Mouse (Mus musculus) lung, embryonic 14.5 days (tissue): Measurements from ENCODE around the gene Plcb4. TPM values are rescaled to one million over a fixed set of nuclear protein-coding genes. Genes with fewer than 3 reads are reported as not detected.
A peak's percentile ranks its signal among the peaks of the same experiment; 100 is the strongest.

Experiments
- ATAC-seq: fragments of 200-750 bp; cut with Nextera tagmentation; 2 replicates; pipeline ENCODE4 v1.8.0; 2017; ENCODE audit warnings: mild to moderate bottlenecking, moderate TSS enrichment, moderate library complexity; ENCODE audit not compliant: insufficient read depth
- DNase-seq: peaks from one replicate; pipeline ENCODE4 v3.0.0-alpha.2; 2015
- H3K27ac ChIP-seq: fragments of 300-500 bp; sonication (generic); 2 replicates; pipeline ENCODE4 v1.5.1; 2014; ENCODE audit warnings: low read depth, mild to moderate bottlenecking, moderate library complexity
- H3K27me3 ChIP-seq: fragments of 300-500 bp; sonication (generic); 2 replicates; pipeline ENCODE4 v1.6.1; 2014; ENCODE audit warnings: low read length, control low read depth; ENCODE audit not compliant: insufficient read depth
- H3K36me3 ChIP-seq: fragments of 300-500 bp; sonication (generic); 2 replicates; pipeline ENCODE4 v1.6.1; 2014; ENCODE audit warnings: control low read depth; ENCODE audit not compliant: insufficient read depth
- H3K4me1 ChIP-seq: fragments of 300-500 bp; sonication (generic); 2 replicates; pipeline ENCODE4 v1.6.1; 2014; ENCODE audit warnings: antibody characterized with exemption, control low read depth; ENCODE audit not compliant: insufficient read depth
- H3K4me2 ChIP-seq: fragments of 300-500 bp; sonication (generic); 2 replicates; pipeline ENCODE4 v1.6.1; 2014; ENCODE audit warnings: mild to moderate bottlenecking
- H3K4me3 ChIP-seq: fragments of 300-500 bp; sonication (generic); 2 replicates; pipeline ENCODE4 v1.5.1; 2014; ENCODE audit warnings: low read depth, low read length
- H3K9ac ChIP-seq: fragments of 300-500 bp; sonication (generic); 2 replicates; pipeline ENCODE4 v1.6.1; 2014
- H3K9me3 ChIP-seq: fragments of 300-500 bp; sonication (generic); 2 replicates; pipeline ENCODE4 v1.6.1; 2016; ENCODE audit warnings: low read depth, low read length, control low read depth
- CTCF ChIP-seq: IDR thresholded peaks from 2 replicates; pipeline ENCODE4 v1.5.1; 2016; ENCODE audit warnings: antibody characterized with exemption, low read depth
- WGBS: fragments of 180-500 bp; shearing (Covaris S2); extraction: QIAGEN DNeasy Blood & Tissue Kit; methylation state at CpG from one replicate; pipeline ENCODE4 v1.1.7; 2014; 5-methylcytosine and 5-hydroxymethylcytosine counted together
- polyA plus RNA-seq: library from polyadenylated mRNA; unstranded; fragments of >200 nt; fragmentation: Nextera tagmentation; extraction: Ambion mirVana; gene quantifications from 2 replicates; pipeline ENCODE4 v1.2.1, GENCODE M21; 2014

The Plcb4 gene
- polyA plus RNA-seq, 1 experiment from 2014 or later: 20.5 TPM

DNA sequence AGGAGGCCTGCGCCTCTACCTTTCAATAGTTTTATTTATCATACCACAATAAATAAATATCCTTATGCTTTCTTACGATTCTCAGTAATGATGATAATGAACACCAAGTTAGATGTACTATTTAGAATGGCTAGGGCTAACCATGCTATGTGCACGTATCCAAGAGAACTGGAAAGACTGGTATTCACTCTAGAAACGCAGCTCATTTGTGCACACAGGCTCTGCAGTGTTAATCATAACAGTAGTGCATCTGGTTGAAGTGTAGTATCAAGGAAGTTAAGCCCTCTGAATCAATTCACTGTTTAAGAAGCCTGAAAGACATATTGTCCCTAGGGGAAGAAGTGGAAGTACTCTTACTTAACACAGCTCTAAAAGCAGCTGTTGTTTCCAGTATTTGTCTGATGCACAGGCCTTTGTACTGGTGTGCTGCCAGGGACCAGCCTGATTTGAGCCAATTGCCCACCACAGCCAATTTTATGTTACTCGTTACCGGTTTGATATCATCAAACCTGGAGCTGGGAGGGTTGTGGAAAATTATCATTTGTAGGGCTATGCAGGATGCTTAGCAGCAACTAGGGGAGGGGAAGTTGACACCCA, 100.8 kb downstream of the Plcb4 start:
- ATAC-seq: peak; percentile 69
- Histone ChIP-seq H3K4me2 (no peak overlapping the region), H3K36me3 (no peaks in the 10 kb centered on the region), H3K4me3 (no peak overlapping the region), H3K9me3 (no peaks in the 10 kb centered on the region), H3K27ac (no peak overlapping the region), H3K4me1 (no peaks in the 10 kb centered on the region; the same call in 1 of the 2 replicates), H3K9ac (no peak overlapping the region), H3K27me3 (no peaks in the 10 kb centered on the region)
- DNase-seq: peak; percentile 43
- TF ChIP-seq CTCF: no peak
- 68% methylated on average over 6 of the region's 6 CpGs for WGBS

DNA sequence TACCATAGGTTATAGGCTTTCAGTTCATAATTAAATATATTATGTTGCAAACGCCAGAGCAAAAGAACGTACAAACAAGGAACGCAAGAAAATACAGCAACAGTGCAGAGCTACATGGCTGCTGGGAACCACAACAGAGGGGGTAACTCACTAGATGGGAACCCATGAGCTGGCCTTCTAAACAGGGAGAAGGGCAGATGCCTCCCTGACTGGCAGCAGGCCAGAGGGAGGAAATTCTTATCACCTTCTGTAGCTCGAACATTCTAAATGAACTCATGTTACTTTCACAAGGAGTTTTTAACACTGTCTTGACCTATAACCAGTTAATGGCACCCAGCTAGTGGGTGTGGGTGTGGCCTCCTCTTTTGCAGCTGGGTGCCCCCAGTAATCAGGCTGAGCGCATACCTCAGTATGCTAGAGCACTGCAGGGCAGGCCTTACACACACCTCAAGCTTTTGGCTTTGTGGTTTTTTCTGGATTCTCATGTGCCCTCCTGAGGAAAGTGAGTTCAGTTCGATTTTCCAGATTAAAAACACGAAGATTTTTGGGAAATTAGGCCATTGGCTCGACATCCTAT, 102.5 kb downstream of the Plcb4 start:
- 75% methylated on average over 8 of the region's 8 CpGs for WGBS

DNA sequence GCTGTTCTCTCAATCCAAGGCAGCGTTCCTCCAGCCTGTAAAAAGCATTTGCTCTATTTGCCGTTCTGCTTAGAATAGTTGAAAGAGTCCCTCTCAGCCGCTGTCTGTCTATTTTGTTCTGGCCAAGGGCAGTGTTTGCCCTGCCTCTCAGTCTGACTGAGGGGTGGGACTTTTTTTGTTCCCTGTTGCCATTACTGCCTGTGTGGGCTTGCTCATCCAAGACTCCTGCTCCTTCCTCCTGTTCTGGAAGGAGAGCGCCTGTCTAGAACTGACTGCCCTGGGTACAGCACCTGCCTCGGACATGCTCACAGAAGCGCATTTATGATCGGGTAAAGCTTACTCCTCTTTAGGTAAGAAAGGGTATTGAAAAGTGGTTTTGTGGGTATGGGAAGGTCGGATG, 105.9 kb downstream of the Plcb4 start:
- H3K4me2 ChIP-seq: peak overlapping the region; percentile 18; the same call in 1 of the 2 replicates
- no peaks in the 10 kb centered on the region for H3K9me3 ChIP-seq
- DNase-seq: peak; percentile 45
- peak overlapping the region; percentile 33; the same call in 1 of the 2 replicates for H3K27ac ChIP-seq
- no peaks in the 10 kb centered on the region for H3K36me3 ChIP-seq
- H3K4me3 ChIP-seq: no peak overlapping the region
- no peaks in the 10 kb centered on the region; the same call in 1 of the 2 replicates for H3K4me1 ChIP-seq
- no peak for TF ChIP-seq CTCF
- H3K9ac ChIP-seq: no peak overlapping the region
- ATAC-seq: peak; percentile 54; the same call in 1 of the 2 replicates
- 46% methylated on average over 8 of the region's 8 CpGs for WGBS
- no peaks in the 10 kb centered on the region for H3K27me3 ChIP-seq

More for the DNA sequence above, 102.5 kb downstream of the Plcb4 start:
- Histone ChIP-seq H3K4me3 (no peak overlapping the region), H3K4me2 (no peak overlapping the region), H3K9ac (no peak overlapping the region), H3K4me1 (no peaks in the 10 kb centered on the region; the same call in 1 of the 2 replicates), H3K9me3 (no peaks in the 10 kb centered on the region), H3K27me3 (no peaks in the 10 kb centered on the region), H3K27ac (no peak overlapping the region), H3K36me3 (no peaks in the 10 kb centered on the region)
- DNase-seq (no peak), ATAC-seq (no peak)
- TF ChIP-seq CTCF: no peak

DNA sequence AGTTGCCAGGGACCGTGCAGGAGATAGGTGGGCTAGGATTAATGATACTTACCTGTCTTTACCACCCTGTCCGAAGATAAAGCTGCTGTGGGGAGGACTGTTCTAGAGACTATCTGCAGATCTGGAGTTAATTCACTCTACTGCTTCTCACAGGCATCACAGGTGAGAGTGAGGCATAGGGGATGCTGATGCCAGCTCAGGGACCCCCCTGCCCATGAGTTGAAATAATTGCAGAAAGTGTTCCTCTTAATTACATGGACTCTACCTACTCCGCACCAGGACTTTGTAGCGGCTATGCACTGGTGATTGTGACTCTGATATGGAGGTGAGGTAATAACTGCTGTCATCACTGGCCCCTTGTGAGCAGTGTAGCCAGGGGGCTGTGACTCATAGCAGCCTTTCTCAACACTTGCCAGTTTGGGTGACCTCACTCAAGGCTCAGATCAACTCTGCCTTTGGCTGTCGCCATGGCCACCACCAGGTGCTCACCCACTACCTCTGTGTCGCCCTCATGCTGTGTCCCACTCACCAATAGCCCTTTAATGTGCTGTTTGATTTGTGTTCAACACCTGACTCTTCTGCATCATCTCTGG, 107.8 kb downstream of the Plcb4 start:
- Histone ChIP-seq H3K36me3 (no peaks in the 10 kb centered on the region), H3K27ac (no peak overlapping the region), H3K4me3 (no peak overlapping the region), H3K9ac (no peak overlapping the region), H3K4me1 (no peaks in the 10 kb centered on the region), H3K4me2 (no peak overlapping the region), H3K9me3 (no peaks in the 10 kb centered on the region), H3K27me3 (no peaks in the 10 kb centered on the region)
- DNase-seq: no peak
- no peak for TF ChIP-seq CTCF
- WGBS: 47% methylated on average over 6 of the region's 6 CpGs
- peak; percentile 83 for ATAC-seq

DNA sequence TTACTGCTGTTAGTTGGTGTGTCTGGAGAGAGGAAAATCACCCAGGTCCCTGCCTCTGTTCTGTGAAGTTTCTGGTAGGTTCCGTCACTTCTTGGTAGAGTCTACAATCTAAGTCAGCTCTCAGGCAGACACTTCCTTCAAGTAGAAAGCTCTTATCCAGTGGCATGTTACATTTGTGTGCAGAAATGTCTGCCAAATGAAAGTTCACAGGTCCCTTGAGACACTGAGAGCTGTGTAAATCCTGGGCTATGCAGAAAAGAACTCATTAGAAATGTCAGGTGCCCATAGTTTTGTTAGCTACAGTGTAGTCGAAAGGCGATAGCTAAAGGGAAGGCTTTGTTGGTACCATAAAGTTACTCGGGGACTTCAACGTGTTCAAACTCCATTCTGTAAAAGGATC, 108.7 kb downstream of the Plcb4 start:
- Histone ChIP-seq H3K36me3 (no peaks in the 10 kb centered on the region), H3K9ac (no peak overlapping the region), H3K4me3 (no peak overlapping the region), H3K4me1 (no peaks in the 10 kb centered on the region), H3K27ac (no peak overlapping the region), H3K27me3 (no peaks in the 10 kb centered on the region), H3K9me3 (no peaks in the 10 kb centered on the region), H3K4me2 (no peak overlapping the region)
- 78% methylated on average over 5 of the region's 5 CpGs for WGBS
- no peak for DNase-seq
- no peak for ATAC-seq
- no peak for TF ChIP-seq CTCF

DNA sequence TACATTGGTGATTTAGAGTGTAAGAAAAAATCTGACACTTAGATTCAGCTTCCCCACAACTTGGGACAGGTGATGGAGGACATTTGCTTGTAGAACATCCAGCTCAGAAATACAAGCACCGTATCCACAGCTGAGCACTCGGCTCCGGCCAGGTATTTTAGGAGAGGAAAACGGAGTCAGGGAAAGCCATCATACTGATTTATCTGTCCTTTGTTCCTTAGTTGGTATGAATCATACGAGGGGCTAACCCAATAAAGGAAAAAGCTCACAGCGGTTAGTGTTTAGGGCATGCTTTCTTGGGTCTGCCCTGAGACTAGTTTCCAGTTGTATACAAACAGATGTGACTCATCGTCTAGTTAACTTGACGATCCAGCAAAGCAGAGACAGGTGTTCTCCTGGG, 110.9 kb downstream of the Plcb4 start:
- Histone ChIP-seq H3K36me3 (no peaks in the 10 kb centered on the region), H3K27me3 (no peaks in the 10 kb centered on the region), H3K9me3 (no peaks in the 10 kb centered on the region), H3K4me1 (no peaks in the 10 kb centered on the region), H3K9ac (no peak overlapping the region), H3K4me2 (no peak overlapping the region), H3K4me3 (no peak overlapping the region), H3K27ac (no peak overlapping the region)
- DNase-seq: no peak
- ATAC-seq: no peak
- TF ChIP-seq CTCF: no peak
- WGBS: 76% methylated on average over 8 of the region's 8 CpGs

DNA sequence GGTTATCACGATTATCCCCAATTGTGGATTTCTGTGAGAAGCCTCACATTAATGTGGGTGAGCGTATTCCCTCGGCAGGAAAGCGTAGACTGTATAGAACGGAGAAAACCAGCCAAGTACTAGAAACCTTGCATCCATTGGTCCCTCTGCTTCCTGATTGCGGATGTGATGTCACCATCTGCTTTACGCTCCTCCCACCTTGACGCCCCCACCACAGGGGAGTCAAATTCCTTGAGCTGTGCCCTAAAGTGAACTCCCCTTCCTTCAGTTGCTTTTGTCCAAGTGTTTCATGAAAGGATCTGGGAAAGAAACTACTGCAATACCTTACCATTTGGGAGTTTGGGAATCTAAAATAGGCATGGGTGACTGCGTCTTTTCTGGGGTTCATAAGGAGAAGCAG, 111.4 kb downstream of the Plcb4 start:
- Histone ChIP-seq H3K4me3 (no peak overlapping the region), H3K36me3 (no peaks in the 10 kb centered on the region), H3K27ac (no peak overlapping the region), H3K4me2 (no peak overlapping the region), H3K9me3 (no peaks in the 10 kb centered on the region), H3K27me3 (no peaks in the 10 kb centered on the region), H3K9ac (no peak overlapping the region), H3K4me1 (no peaks in the 10 kb centered on the region)
- ATAC-seq (no peak), DNase-seq (no peak)
- WGBS: 83% methylated on average over 9 of the region's 9 CpGs
- no peak for TF ChIP-seq CTCF
